Mouse (Mus musculus) hematopoietic stem cell, adult 5-6 weeks (primary cell): ENCODE data around the gene Sfxn5. TPM values are rescaled to one million over a fixed set of nuclear protein-coding genes. Genes with fewer than 3 reads are reported as not detected.

ENCODE experiments used
- ATAC-seq, 2 experiments: fragments of 125-278 bp in 1 of 2; replicated peaks in 1 of 2; 2 replicates each; pipeline ENCODE4 v1.8.0; 2016 to 2017; ENCODE audit warnings: inconsistent platforms in 2 of 2, mild to moderate bottlenecking in 2 of 2, moderate number of reproducible peaks in 2 of 2, low read depth in 1 of 2, moderate TSS enrichment in 1 of 2; ENCODE audit not compliant: low FRiP score in 2 of 2, poor library complexity in 2 of 2, severe bottlenecking in 2 of 2, insufficient read depth in 1 of 2, low TSS enrichment in 1 of 2
- total RNA-seq: library from RNA; stranded (forward); fragments of 172-1452, 232-1000 nt; gene quantifications from 2 replicates; pipeline ENCODE4 v1.2.3, GENCODE M21; 2017

Sfxn5 gene
- total RNA-seq, 1 experiment from 2014 or later: 1.7 TPM

- ATAC-seq: no peak
These were observed 67.2 kb downstream of the Sfxn5 start for GRCm38 (mm10) chr6:85266060-85266459.

GRCm38 (mm10) chr6:85264982-85265518 lies 68.2 kb downstream of the Sfxn5 start:
- ATAC-seq: no peak

GRCm38 (mm10) chr6:85262865-85263515 lies 70.2 kb downstream of the Sfxn5 start:
- ATAC-seq: peak in 1 of 2 experiments; percentile 46; a peak in 1 of 4 replicates

GRCm38 (mm10) chr6:85259094-85259630 lies 74.1 kb downstream of the Sfxn5 start:
- ATAC-seq: no peak

- no peak for ATAC-seq
These were observed 77.6 kb downstream of the Sfxn5 start for GRCm38 (mm10) chr6:85255578-85255977.

- no peak for ATAC-seq
These were observed 79.2 kb downstream of the Sfxn5 start for GRCm38 (mm10) chr6:85253994-85254541.

GRCm38 (mm10) chr6:85253275-85253674 lies 79.9 kb downstream of the Sfxn5 start:
- peak; percentile 43 to 76; a peak in 2 of 4 replicates for ATAC-seq

GRCm38 (mm10) chr6:85252251-85253058 lies 80.8 kb downstream of the Sfxn5 start:
- ATAC-seq: no peak

- no peak for ATAC-seq
These were observed 82.4 kb downstream of the Sfxn5 start for GRCm38 (mm10) chr6:85250811-85251241.

GRCm38 (mm10) chr6:85249821-85250220 lies 83.4 kb downstream of the Sfxn5 start:
- ATAC-seq: no peak

GRCm38 (mm10) chr6:85239044-85239489 lies 94.2 kb downstream of the Sfxn5 start:
- ATAC-seq: peak; percentile 71 to 88

GRCm38 (mm10) chr6:85237595-85238337 lies 95.5 kb downstream of the Sfxn5 start:
- ATAC-seq: no peak

GRCm38 (mm10) chr6:85237001-85237400 lies 96.2 kb downstream of the Sfxn5 start:
- 0 out of 4 replicates have a peak, but pooled peaks of 1 of the 2 experiments have one; percentile 16 for ATAC-seq

- ATAC-seq: no peak
These were observed 98.4 kb downstream of the Sfxn5 start for GRCm38 (mm10) chr6:85234796-85235195.

GRCm38 (mm10) chr6:85232836-85233623 lies 100.2 kb downstream of the Sfxn5 start:
- ATAC-seq: no peak

GRCm38 (mm10) chr6:85232045-85232444 lies 101.2 kb downstream of the Sfxn5 start:
- ATAC-seq: no peak
